ENCODE assay signal across 8 mouse cellular contexts in genomic region chr12:81483656-81484055, GRCm38 (mm10). TPM values are rescaled to one million over a fixed set of nuclear protein-coding genes. Genes with fewer than 3 reads are reported as not detected.
A peak's percentile ranks its signal among the peaks of the same experiment; 100 is the strongest.
DNase-seq lines count a peak whose midpoint lies in the region; ATAC-seq and TF ChIP-seq lines count a peak whose summit lies in the region.

No protein-coding gene starts in this region.

- H3K36me3 ChIP-seq in heart, postnatal 0 days (replicated peaks; ENCODE audit: control insufficient read depth, insufficient read depth, low read length) = no peaks in the 10 kb centered on the region

- no peak for TF ChIP-seq EP300 in heart, postnatal 0 days (IDR thresholded peaks at IDR 0.05; ENCODE audit: low read depth)

- no peaks in the 10 kb centered on the region for H3K4me1 ChIP-seq in heart, postnatal 0 days (ENCODE audit: control insufficient read depth, insufficient read depth)

- no peak for TF ChIP-seq CTCF in heart, postnatal 0 days (IDR thresholded peaks at IDR 0.05; ENCODE audit: low read depth)

- peak overlapping the region; percentile 74; the same call in 1 of the 2 replicates for H3K9ac ChIP-seq in heart, postnatal 0 days (replicated peaks; ENCODE audit: low read depth, low read length)

- no peak overlapping the region for H3K27ac ChIP-seq in heart, postnatal 0 days (ENCODE audit: low read depth)

- no peaks in the 10 kb centered on the region for H3K27me3 ChIP-seq in heart, postnatal 0 days (ENCODE audit: control insufficient read depth, insufficient read depth, low read length)

- 30% methylated on average over 17 of the region's 17 CpGs for WGBS in heart, postnatal 0 days

- H3K9me3 ChIP-seq in heart, postnatal 0 days (replicated peaks; ENCODE audit: control insufficient read depth, low read length) = no peaks in the 10 kb centered on the region

- peak overlapping the region; percentile 80 for H3K4me2 ChIP-seq in heart, postnatal 0 days (ENCODE audit: low read depth, low read length)

- peak overlapping the region; percentile 82 for H3K4me3 ChIP-seq in heart, postnatal 0 days (ENCODE audit: low read depth, low read length)

- peak; percentile 13 for DNase-seq in cerebellum, adult 11 months
- DNase-seq in cerebellum, adult 11-12 months = no peak
- DNase-seq in 3134 (ENCODE audit: extremely low read depth, insufficient read length, low spot score) = peak; percentile 68
- DNase-seq in c-Kit-positive CD71-positive TER-119-negative erythroid progenitor cells, embryonic 14.5 days (ENCODE audit: low read depth) = peak; percentile 54
- DNase-seq in heart, postnatal 0 days (ENCODE audit: low spot score) = peak; percentile 40
- DNase-seq in lung, postnatal 36 days = peak; percentile 7
- no peak for DNase-seq in urinary bladder, postnatal 4 days (ENCODE audit: low spot score in 2 of 2)
- no peak for DNase-seq in testis, postnatal 10 days (ENCODE audit: low spot score)

- ATAC-seq in heart, postnatal 0 days (ENCODE audit: insufficient read depth, low read depth) = no peak

RNA-seq across cellular contexts. Expression of gene Cox16, which starts 1.3 kb away (rescaled TPM):
- total RNA-seq in heart, postnatal 0 days (2014; rRNA removed; ENCODE audit: low replicate concordance) = 52.6 and 57.9 TPM in 2 replicates
- 131 and 149 TPM in 2 replicates for polyA plus RNA-seq in heart, postnatal 0 days (2015; fragmentation: Nextera tagmentation; extraction: Ambion mirVana)

RNA-seq across cellular contexts. Expression of gene Gm20498, which starts 49.0 kb away (rescaled TPM):
- 43.6 and 46.5 TPM in 2 replicates for total RNA-seq in heart, postnatal 0 days (2014; rRNA removed; ENCODE audit: low replicate concordance)
- 25.4 and 27.8 TPM in 2 replicates for polyA plus RNA-seq in heart, postnatal 0 days (2015; fragmentation: Nextera tagmentation; extraction: Ambion mirVana)

RNA-seq across cellular contexts. Expression of gene Synj2bp, which starts 49.1 kb away (rescaled TPM):
- 17.2 and 58.7 TPM in 2 replicates for total RNA-seq in heart, postnatal 0 days (2014; rRNA removed; ENCODE audit: low replicate concordance)
- polyA plus RNA-seq in heart, postnatal 0 days (2015; fragmentation: Nextera tagmentation; extraction: Ambion mirVana) = 25.7 and 26.0 TPM in 2 replicates

Comparison
In these comparisons a context has a peak if more than half of its experiments do, and no peak if none do; other contexts are left out.
1. DNase-seq: peak in cerebellum, adult 11 months (single experiment), 3134 (single experiment), c-Kit-positive CD71-positive TER-119-negative erythroid progenitor cells, embryonic 14.5 days (single experiment), heart, postnatal 0 days (single experiment) and lung, postnatal 36 days (single experiment); none in cerebellum, adult 11-12 months (single experiment), urinary bladder, postnatal 4 days (0 of 2) and testis, postnatal 10 days (single experiment).